Mouse (Mus musculus): Measurements from ENCODE around the gene Hoxc13.

DNA sequence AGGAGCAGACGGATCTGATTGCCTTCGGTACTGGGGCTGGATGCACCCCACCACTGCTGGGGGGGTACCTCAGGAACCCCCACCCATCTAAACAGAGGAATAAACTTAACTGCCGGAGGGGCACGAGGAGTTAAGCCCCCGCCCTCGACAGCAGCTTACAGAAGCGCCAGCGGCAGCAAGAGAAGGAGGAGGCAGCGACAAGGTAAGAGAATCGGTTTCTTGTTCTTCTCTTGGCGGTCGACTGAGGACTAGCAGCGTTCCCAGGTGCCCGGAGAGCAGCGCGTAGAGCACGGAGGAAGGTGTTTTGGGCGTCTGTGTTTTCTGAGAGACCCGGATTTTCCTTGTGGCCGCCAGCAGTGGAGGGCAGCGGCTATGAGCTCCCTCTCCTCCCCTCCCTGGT, 51.4 kb downstream of the Hoxc13 start:
- TF ChIP-seq CTCF (IDR thresholded peaks at IDR 0.05; ENCODE audit: insufficient read depth, low read depth, low read length) (no peak), POLR2A (IDR thresholded peaks at IDR 0.05; ENCODE audit: insufficient read depth, low read depth, low read length) (no peak)
